Mouse (Mus musculus) frontal cortex, postnatal 14 days (tissue): ENCODE data around the gene Metrn.

Experiments used
- DNase-seq, 2 experiments: peaks; one replicate each; pipeline ENCODE4 v3.0.0; 2022; ENCODE audit warnings: low spot score in 2 of 2

Metrn gene

DNA sequence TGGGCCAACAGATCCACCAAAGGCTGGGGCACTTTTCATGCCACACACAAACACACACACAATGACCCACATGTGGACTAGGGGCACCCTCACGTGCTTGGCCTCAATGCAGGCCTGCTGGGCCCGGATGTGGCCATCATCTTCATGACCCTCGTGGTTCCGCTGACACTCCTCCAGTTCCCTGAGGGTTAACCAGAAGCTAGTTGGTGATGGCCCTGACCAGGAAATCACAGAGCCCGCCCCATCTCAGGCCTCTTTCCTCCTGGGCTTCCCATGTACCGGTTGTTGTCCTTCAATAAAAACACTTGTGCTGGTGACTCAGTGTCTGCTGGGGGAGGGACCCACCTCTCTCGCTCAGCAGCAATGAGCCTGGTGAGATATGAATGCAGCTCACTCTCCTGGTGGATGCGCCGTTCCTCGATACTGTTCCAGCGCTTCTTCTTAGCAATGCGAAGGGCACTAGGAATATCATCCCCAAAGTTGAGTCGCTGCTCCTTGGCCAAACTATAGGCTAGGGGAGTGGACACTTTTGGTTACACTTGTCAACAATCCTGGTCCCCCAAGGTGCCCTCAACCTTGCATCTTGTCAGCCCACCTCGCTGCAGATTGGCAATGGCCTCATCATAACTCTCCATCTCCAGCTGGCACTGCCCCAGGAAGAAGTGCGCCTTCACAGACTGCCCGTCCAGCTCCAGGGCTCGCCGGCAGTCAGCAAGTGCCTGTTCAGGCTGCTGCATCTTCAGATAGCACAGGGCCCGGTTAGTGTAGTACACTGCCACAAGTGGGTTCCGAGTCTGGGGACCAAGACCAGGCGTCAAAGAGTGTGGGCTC lies 34.7 kb upstream of the Metrn start:
- DNase-seq, result peak in 1 of 2 experiments; percentile 33

- DNase-seq, result no peak
Measured at GRCm38 (mm10) chr17:25830806-25831431, 34.0 kb upstream of the Metrn start.

DNA sequence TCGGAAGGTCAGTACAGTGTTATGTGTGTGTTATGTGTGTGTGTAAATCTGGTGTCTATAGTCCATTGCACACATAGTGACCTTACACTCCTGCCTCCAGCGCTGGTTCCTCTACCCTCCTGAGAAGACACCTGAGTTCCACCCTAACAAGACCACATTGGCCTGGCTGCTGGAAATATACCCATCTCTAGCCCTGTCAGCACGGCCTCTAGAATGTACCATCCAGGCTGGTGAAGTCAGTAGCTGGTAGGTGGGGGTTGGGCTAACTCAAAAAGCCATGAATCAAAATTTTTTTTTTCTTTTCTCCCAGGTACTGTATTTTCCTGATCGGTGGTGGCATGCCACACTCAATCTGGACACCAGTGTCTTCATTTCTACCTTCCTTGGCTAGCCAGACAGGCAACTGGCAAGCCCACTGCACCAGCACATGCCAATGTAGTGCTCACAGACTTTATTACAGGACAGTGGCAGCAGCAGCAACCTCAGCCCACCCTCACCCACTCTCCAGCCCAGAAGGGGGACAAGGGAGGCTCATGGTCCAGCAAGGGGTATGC lies 33.3 kb upstream of the Metrn start:
- no peak for DNase-seq

DNA sequence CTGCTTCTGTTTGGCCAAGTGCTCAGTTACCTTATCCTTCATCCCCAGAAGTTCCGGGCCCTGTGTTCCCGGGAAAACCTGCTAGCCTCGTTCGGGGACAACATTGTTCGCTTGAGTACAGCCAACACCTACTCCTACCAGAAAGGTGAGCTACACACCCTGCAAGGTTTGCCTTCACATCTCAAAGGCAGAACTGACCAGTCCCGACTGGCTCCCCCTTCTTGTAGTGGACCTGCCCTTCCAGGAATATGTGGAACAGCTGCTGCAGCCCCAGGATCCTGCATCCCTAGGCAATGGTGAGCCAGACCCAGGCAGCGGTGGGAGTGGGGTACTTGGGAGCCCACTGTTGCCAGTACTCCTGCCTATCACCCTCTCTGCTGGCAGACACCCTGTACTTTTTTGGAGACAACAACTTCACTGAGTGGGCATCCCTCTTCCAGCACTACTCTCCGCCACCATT lies 32.7 kb upstream of the Metrn start:
- DNase-seq, result peak in 1 of 2 experiments; percentile 22

DNA sequence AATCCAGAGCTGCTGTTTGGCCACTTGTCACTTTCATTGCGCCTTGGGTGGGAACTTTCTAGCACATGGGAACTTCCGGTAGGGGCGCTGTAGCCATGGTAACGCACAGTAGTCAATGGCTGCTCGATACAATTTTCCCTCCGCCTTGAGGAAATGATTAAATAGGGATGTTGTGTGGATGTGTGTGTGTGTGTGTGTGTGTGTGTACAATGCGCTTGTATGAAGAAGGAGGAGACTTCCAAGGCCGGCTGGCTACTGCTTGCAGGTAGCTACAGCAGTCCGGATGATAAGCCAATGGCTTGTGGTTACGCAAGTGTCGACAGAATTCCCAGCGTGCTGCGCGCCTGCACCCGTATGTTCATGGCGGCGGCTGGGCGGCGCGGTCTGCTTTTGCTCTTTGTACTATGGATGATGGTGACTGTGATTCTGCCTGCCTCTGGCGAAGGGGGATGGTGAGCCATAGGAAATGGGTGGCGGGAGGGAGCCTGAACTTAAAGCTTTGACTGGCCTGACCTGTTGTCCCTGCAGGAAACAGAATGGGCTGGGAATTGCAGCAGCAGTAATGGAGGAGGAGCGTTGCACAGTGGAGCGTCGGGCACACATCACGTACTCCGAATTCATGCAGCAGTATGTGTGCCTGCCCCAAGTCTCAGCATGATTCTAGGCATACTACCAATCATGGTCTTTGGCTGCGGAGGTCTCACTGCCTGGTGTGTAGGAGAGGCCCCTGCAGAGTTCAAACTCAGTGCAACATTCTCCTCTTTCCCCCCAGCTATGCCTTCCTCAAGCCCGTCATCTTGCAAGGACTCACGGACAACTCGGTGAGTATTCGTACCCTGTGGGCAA lies 32.0 kb upstream of the Metrn start, which contains the start of gene Jmjd8:
Gene Jmjd8, plus strand, starts transcription at position 156 of the 846 bp plus-strand sequence.
- DNase-seq, result peak; percentile 79 to 80

GRCm38 (mm10) chr17:25828223-25828594 lies 31.3 kb upstream of the Metrn start:
- DNase-seq, result peak in 1 of 2 experiments; percentile 31

GRCm38 (mm10) chr17:25827546-25828222 lies 30.7 kb upstream of the Metrn start:
- DNase-seq, result no peak

GRCm38 (mm10) chr17:25827011-25827410 lies 30.1 kb upstream of the Metrn start:
- no peak for DNase-seq

- no peak for DNase-seq
Measured at GRCm38 (mm10) chr17:25825984-25826570, 29.1 kb upstream of the Metrn start.

GRCm38 (mm10) chr17:25825311-25825710 lies 28.4 kb upstream of the Metrn start:
- DNase-seq, result no peak

DNA sequence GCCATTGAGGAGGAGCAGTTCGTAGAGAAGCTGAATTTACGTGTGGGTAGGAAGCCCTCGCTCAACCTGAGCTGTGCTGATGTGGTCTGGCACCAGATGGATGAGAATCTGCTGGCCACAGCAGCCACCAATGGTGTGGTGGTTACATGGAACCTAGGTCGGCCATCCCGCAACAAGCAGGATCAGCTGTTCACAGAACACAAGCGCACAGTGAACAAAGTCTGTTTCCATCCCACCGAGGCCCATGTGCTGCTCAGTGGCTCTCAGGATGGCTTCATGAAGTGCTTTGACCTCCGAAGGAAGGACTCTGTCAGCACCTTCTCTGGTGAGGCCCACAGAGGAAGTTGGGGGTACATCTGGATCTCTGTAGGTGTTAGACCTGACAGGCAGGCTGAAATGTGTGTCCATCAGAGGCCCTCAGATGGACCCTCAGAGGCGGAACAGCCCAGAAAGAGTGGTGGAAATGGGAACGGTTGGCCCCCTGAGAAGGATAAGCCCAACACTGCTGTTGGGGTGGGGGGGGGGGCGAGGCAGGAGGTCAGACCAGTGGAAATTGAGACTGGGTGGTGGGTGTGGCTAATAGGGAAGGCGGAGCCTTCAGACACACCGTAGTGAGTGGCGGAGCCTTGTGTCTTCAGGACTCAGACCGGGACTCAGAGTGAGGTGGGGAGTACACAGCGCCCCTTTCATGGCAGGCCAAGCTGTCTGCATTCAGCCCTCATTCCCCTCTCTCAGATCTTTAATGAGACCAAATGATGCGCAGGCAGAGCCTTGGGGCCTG lies 27.6 kb upstream of the Metrn start:
- DNase-seq, result no peak

GRCm38 (mm10) chr17:25823452-25823851 lies 26.5 kb upstream of the Metrn start, which contains the start of gene Wdr24:
Gene Wdr24 (plus strand): TSS chr17:25823627.
- DNase-seq, result peak; percentile 49 to 73

DNA sequence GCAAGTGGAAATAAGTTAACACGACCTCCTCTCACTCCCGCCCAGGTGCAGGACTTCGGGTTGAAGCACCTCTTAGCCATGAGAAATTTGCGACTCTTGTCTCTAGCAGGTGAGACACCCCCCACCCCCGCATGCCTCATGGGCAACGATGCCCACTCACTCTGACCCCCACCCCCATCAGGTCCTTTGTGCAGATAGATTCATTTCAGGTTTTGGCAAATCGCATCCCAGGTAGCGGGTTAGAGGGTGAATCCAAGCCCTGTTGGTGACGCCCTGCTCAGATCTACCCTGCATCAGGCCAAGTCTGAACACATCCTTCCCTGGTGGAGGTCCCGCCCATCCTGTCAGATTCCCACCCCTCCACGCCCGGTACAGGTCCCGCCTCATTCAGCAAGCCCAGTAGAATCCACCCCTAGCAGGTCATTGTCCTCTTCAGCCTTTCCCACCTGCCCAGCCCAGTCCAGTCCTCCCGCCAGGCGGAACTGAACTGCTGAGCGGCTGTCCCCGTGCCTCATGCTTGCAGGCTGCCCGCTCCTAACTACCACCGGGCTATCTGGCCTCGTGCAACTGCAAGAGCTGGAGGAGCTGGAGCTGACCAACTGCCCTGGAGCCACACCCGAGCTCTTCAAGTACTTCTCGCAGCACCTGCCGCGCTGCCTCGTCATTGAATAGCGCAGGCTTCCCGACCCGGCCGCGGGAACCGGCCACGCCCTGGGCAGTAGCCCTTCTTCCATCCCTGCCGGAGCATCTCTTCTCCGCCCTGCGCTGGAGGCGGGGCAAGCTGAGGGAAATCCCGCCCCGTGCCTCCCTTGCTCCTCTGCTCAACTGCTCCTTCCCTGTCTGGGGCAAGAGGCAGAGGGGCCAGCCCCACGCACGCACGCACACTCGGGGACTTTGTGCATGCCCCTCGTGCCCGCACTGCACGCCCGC lies 22.2 kb upstream of the Metrn start:
- DNase-seq, result no peak

GRCm38 (mm10) chr17:25817662-25818061 lies 20.7 kb upstream of the Metrn start:
- no peak for DNase-seq

GRCm38 (mm10) chr17:25813471-25813870 lies 16.5 kb upstream of the Metrn start:
- peak; percentile 68 to 71 for DNase-seq

DNA sequence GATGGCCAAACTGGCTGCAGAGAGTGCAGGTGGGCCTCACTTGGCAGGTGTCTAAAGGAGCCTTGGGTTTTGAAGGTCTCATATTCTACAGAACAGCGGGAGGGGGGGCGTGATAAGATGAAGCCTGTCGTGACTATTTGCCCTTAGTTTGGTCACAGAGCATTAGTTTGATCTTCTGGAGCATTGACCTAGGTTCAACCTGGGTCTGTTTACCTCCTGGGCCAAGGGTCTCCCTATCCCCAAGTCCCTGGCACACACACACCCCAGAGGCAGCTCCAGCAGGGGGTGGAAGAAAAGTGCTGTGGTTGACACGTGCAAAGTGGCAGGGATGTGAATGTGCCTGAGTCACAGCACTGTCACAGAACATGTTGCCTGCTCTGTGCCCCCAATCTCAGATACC lies 14.0 kb upstream of the Metrn start:
- no peak for DNase-seq

DNA sequence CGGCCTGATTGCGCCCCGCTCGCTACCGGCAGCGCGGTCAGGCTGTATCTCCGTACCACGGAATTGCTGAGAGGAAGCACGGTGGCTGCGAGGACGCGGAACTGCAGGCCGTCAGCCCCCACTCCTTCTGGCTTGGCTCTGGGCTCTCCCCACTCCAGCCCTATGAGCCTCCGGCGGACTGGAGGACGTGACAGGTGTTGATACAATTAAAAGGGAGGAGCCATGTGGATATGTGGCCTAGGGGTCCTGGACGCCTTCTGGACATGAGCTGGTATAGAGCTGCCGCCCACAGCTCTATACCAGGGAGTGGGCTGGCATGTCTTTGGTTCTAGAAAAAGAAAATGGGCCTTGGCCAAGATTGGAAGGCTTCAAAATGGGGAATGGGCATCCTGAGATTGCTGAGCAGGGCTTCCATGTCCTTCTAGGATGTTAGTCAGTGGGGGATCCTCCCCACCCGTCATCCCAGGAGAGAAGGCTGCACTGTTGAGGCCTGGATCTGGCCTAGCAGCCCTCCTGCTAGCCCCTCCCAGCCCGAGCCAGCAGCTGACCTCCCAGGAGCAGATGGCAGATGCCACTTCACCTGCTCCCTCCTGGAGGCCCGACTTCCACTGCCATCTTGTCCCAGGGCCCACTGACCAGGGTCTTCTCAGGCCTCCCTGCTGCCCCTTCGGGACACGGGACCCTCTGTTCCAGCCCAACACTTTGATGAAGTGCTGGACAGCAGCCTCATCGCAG lies 12.8 kb upstream of the Metrn start:
- DNase-seq, result no peak
